Mouse (Mus musculus): ENCODE results near the gene Mogs.

- TF ChIP-seq EP300 (IDR thresholded peaks at IDR 0.05; ENCODE audit: insufficient read depth, low read depth, low read length) (no peak), CTCF (IDR thresholded peaks at IDR 0.05; ENCODE audit: low read depth, low read length) (peak; percentile 9), POLR2A (IDR thresholded peaks at IDR 0.05; ENCODE audit: insufficient read depth, low read length) (no peak)
Measured at GRCm38 (mm10) chr6:83101688-83102556, 13.4 kb upstream of the Mogs start.

Measured in ES-Bruce4 (cell line).